Mouse (Mus musculus) lung, embryonic 16.5 days (tissue): Measurements from ENCODE around the gene Msantd3. TPM values are rescaled to one million over a fixed set of nuclear protein-coding genes. Genes with fewer than 3 reads are reported as not detected.
A peak's percentile ranks its signal among the peaks of the same experiment; 100 is the strongest.

Experiments used
- ATAC-seq: fragments of 200-750 bp; cut with Nextera tagmentation; 2 replicates; pipeline ENCODE4 v1.8.0; 2017; ENCODE audit warnings: low read depth, mild to moderate bottlenecking, moderate library complexity
- H3K27ac ChIP-seq: fragments of 300-500 bp; sonication (generic); 2 replicates; pipeline ENCODE4 v1.5.1; 2014; ENCODE audit warnings: mild to moderate bottlenecking, control low read depth, low read length
- H3K27me3 ChIP-seq: fragments of 300-500 bp; sonication (generic); 2 replicates; pipeline ENCODE4 v1.6.1; 2014; ENCODE audit warnings: low read depth, low read length, mixed read lengths; ENCODE audit not compliant: control insufficient read depth, insufficient read depth
- H3K36me3 ChIP-seq: fragments of 300-500 bp; sonication (generic); 2 replicates; pipeline ENCODE4 v1.6.1; 2014; ENCODE audit warnings: low read length; ENCODE audit not compliant: control insufficient read depth, insufficient read depth
- H3K4me1 ChIP-seq: fragments of 300-500 bp; sonication (generic); replicated peaks from 2 replicates; pipeline ENCODE4 v1.6.1; 2014; ENCODE audit warnings: low read length, mixed read lengths; ENCODE audit not compliant: control insufficient read depth, insufficient read depth
- H3K4me2 ChIP-seq: fragments of 300-500 bp; sonication (generic); 2 replicates; pipeline ENCODE4 v1.6.1; 2014; ENCODE audit warnings: low read depth, low read length, control low read depth
- H3K4me3 ChIP-seq: fragments of 300-500 bp; sonication (generic); 2 replicates; pipeline ENCODE4 v1.5.1; 2014; ENCODE audit warnings: mild to moderate bottlenecking, low read length, control low read depth
- H3K9ac ChIP-seq: fragments of 300-500 bp; sonication (generic); 2 replicates; pipeline ENCODE4 v1.6.1; 2014; ENCODE audit warnings: low read length, control low read depth
- H3K9me3 ChIP-seq: fragments of 300-500 bp; sonication (generic); 2 replicates; pipeline ENCODE4 v1.6.1; 2016; ENCODE audit warnings: low read length; ENCODE audit not compliant: control insufficient read depth
- WGBS: fragments of 180-500 bp; shearing (Covaris S2); extraction: QIAGEN DNeasy Blood & Tissue Kit; methylation state at CpG from one replicate; pipeline ENCODE4 v1.1.7; 2014; 5-methylcytosine and 5-hydroxymethylcytosine counted together
- polyA plus RNA-seq: library from polyadenylated mRNA; unstranded; fragments of >200 nt; fragmentation: Nextera tagmentation; extraction: Ambion mirVana; gene quantifications from 2 replicates; pipeline ENCODE4 v1.2.1, GENCODE M21; 2015

Gene Msantd3
- polyA plus RNA-seq, 1 experiment from 2014 or later: 22.4 TPM

DNA sequence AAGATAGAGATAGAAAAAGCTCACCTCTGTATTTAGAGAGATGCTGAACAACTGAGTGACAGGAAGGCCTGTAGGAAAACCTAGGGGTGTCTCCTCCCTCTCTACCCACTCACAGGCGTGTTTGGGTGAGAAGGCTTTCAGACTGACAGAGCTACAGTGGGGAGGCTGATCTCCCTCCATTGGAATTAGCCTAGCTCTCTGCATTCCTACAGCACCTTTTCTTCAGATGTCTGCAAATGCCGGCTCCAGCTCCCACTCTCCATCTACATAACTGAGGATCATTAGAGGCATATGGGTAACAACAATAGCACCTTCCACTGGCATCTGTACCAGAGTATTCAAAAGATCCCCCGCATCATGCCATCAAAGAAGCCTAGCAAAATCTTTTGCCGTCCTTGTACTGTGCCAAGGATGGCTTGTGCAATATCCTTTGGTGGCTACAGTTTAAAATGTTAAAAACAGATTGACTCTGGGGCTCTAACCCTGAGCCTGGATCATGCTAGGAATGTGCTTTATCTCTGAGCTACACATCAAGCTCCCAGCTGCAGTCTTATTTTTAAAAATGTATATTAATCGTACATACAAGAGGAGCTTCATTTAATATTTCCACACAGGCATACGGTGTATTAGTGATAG, 39.9 kb downstream of the Msantd3 start:
- no peaks in the 10 kb centered on the region for H3K4me1 ChIP-seq
- no peak for ATAC-seq
- no peak overlapping the region for H3K4me3 ChIP-seq
- no peaks in the 10 kb centered on the region for H3K27me3 ChIP-seq
- 54% methylated on average over 6 of the region's 6 CpGs for WGBS
- no peaks in the 10 kb centered on the region for H3K36me3 ChIP-seq
- no peak overlapping the region for H3K4me2 ChIP-seq
- no peaks in the 10 kb centered on the region for H3K9me3 ChIP-seq
- no peak overlapping the region for H3K9ac ChIP-seq
- H3K27ac ChIP-seq: no peak overlapping the region

- no peaks in the 10 kb centered on the region for H3K9me3 ChIP-seq
- H3K4me3 ChIP-seq: no peak overlapping the region
- H3K36me3 ChIP-seq: no peaks in the 10 kb centered on the region
- H3K4me2 ChIP-seq: no peak overlapping the region
- H3K27ac ChIP-seq: no peak overlapping the region
- no peak for ATAC-seq
- no peak overlapping the region for H3K9ac ChIP-seq
- no peaks in the 10 kb centered on the region for H3K27me3 ChIP-seq
- 41% methylated on average over 2 of the region's 2 CpGs for WGBS
- peaks cover 2% of the 10 kb centered on the region for H3K4me1 ChIP-seq
Observed at GRCm38 (mm10) chr4:48581201-48581600, 41.5 kb downstream of the Msantd3 start.

- peaks cover 8% of the 10 kb centered on the region for H3K4me1 ChIP-seq
- WGBS: 73% methylated on average over 2 of the region's 3 CpGs
- H3K4me3 ChIP-seq: no peak overlapping the region
- no peaks in the 10 kb centered on the region for H3K27me3 ChIP-seq
- no peaks in the 10 kb centered on the region for H3K36me3 ChIP-seq
- H3K9me3 ChIP-seq: no peaks in the 10 kb centered on the region
- H3K4me2 ChIP-seq: no peak overlapping the region
- H3K9ac ChIP-seq: no peak overlapping the region
- no peak overlapping the region for H3K27ac ChIP-seq
- no peak for ATAC-seq
Observed at GRCm38 (mm10) chr4:48581993-48582392, 42.3 kb downstream of the Msantd3 start.

GRCm38 (mm10) chr4:48582941-48583340, 43.2 kb downstream of the Msantd3 start:
- Histone ChIP-seq H3K4me3 (no peak overlapping the region), H3K4me1 (peaks cover 8% of the 10 kb centered on the region), H3K36me3 (no peaks in the 10 kb centered on the region), H3K27ac (no peak overlapping the region), H3K27me3 (no peaks in the 10 kb centered on the region), H3K9me3 (no peaks in the 10 kb centered on the region), H3K9ac (no peak overlapping the region), H3K4me2 (no peak overlapping the region)
- 83% methylated on average over 2 of the region's 2 CpGs for WGBS
- ATAC-seq: no peak

- peak; percentile 79 for ATAC-seq
- Histone ChIP-seq H3K4me2 (peak within 1 kb of the TSS; percentile 69), H3K9ac (peak within 1 kb of the TSS; percentile 79), H3K4me3 (peak within 1 kb of the TSS; percentile 88), H3K36me3 (no peaks in the 10 kb centered on the region), H3K27me3 (no peaks in the 10 kb centered on the region), H3K27ac (peak within 1 kb of the TSS; percentile 82), H3K9me3 (no peaks in the 10 kb centered on the region), H3K4me1 (peaks cover 17% of the 10 kb centered on the region)
- 3% methylated on average over 19 of the region's 64 CpGs for WGBS
Observed at GRCm38 (mm10) chr4:48584421-48585240, 44.9 kb downstream of the Msantd3 start, which contains the start of gene Tmeff1. TSS of gene Tmeff1 (plus strand) at chr4:48585174.

GRCm38 (mm10) chr4:48585241-48586098, 45.7 kb downstream of the Msantd3 start:
- H3K4me2 ChIP-seq: peak overlapping the region; percentile 69
- H3K36me3 ChIP-seq: no peaks in the 10 kb centered on the region
- ATAC-seq: peak; percentile 77
- no peaks in the 10 kb centered on the region for H3K9me3 ChIP-seq
- peak overlapping the region; percentile 88 for H3K4me3 ChIP-seq
- H3K9ac ChIP-seq: peak overlapping the region; percentile 79
- WGBS: under 1% methylated on average over 64 of the region's 92 CpGs
- peaks cover 17% of the 10 kb centered on the region for H3K4me1 ChIP-seq
- no peaks in the 10 kb centered on the region for H3K27me3 ChIP-seq
- H3K27ac ChIP-seq: peak overlapping the region; percentile 82

GRCm38 (mm10) chr4:48586099-48586821, 46.5 kb downstream of the Msantd3 start:
- Histone ChIP-seq H3K27me3 (no peaks in the 10 kb centered on the region), H3K4me1 (peaks cover 17% of the 10 kb centered on the region), H3K9ac (peak overlapping the region; percentile 79), H3K27ac (peak overlapping the region; percentile 82), H3K4me3 (peak overlapping the region; percentile 88), H3K4me2 (peak overlapping the region; percentile 69), H3K36me3 (no peaks in the 10 kb centered on the region), H3K9me3 (no peaks in the 10 kb centered on the region)
- under 1% methylated on average over 12 of the region's 12 CpGs for WGBS
- peak; percentile 41 for ATAC-seq

DNA sequence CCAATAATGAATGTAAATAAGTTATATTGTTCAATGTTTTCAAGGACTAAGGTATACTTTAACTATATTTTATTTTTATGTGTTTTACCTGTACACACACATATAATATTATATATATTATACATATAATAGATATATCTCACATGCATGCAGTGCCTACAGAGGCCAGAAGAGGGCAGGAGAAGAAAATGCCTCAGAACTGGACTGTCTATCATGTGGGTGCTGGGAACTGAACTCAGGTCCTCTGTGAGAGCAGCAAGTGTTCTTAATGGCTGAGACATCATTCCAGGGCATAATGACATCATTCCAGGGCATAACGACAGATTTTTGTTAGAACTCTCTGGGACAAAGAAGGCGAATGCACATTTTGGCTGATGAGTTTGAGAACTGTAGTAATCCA, 47.8 kb downstream of the Msantd3 start:
- Histone ChIP-seq H3K4me1 (peaks cover 17% of the 10 kb centered on the region), H3K27me3 (no peaks in the 10 kb centered on the region), H3K4me3 (no peak overlapping the region), H3K36me3 (no peaks in the 10 kb centered on the region), H3K9me3 (no peaks in the 10 kb centered on the region), H3K4me2 (no peak overlapping the region), H3K9ac (no peak overlapping the region), H3K27ac (no peak overlapping the region)
- ATAC-seq: no peak
- WGBS: 92% methylated on average over 2 of the region's 2 CpGs
